Mouse (Mus musculus) brown adipose tissue, adult 24 weeks (tissue): ENCODE results near the gene Adamts4. TPM values are rescaled to one million over a fixed set of nuclear protein-coding genes. Genes with fewer than 3 reads are reported as not detected.

ENCODE experiments used
- H3K27ac ChIP-seq: fragments of 200-500 bp; replicated peaks from 2 replicates; pipeline ENCODE4 v1.5.1; 2012; ENCODE audit warnings: low read depth, mild to moderate bottlenecking, low read length
- H3K4me1 ChIP-seq: fragments of 200-500 bp; 2 replicates; pipeline ENCODE4 v1.6.1; 2012; ENCODE audit warnings: low read length, mixed read lengths; ENCODE audit not compliant: control insufficient read depth, insufficient read depth, insufficient read length
- H3K4me3 ChIP-seq: fragments of 200-500 bp; 2 replicates; pipeline ENCODE4 v1.5.1; 2012; ENCODE audit warnings: low read depth, mild to moderate bottlenecking, low read length, moderate library complexity; ENCODE audit not compliant: insufficient read depth
- polyA plus RNA-seq: library from polyadenylated mRNA; stranded (reverse); fragments of >200 nt; gene quantifications from 2 replicates; pipeline ENCODE4 v1.2.4, GENCODE M21; 2012; ENCODE audit not compliant: missing spikeins, insufficient read depth, insufficient read length

Adamts4 gene
- 0.50 and 1.2 TPM in 2 replicates for polyA plus RNA-seq

DNA sequence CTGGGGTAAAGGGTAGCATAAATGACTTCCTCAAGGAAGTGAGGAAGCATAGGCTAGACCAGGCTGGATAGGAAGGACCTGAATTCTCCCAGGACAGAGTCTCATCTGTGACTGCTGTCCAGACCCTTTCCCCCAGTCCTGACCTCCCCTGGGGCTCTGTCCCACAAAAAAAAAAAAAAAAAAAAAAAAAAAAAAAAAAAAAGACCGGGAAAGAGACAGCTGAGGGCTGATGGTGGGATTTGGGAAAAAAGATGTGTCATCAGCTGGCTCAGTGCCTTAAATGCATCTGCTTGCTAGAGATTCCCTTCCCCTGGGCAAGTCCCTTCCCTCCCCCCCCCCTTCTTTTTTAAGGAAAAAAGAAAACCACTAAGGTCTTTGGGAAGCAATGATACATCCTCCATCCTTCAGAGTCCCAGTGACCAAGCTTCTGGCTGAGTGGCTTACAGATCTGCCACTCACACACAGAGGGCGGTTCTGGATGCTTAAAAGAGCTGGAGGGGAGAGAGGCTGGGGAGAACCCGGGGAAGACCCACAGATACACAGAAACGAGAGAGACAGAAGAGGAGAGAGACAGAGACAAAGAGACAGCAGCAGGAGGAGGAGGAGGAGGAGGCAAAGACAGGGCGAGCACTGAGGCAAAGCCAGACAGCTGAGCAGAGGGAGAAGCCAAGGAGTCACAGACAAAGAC, at the start of gene Adamts4:
Adamts4 (plus strand) TSS at position 509 of the 688 bp plus-strand sequence.
- Histone ChIP-seq H3K4me3 (peak within 1 kb of the TSS; percentile 60), H3K4me1 (peaks cover 16% of the 10 kb centered on the region), H3K27ac (peak within 1 kb of the TSS; percentile 86)

DNA sequence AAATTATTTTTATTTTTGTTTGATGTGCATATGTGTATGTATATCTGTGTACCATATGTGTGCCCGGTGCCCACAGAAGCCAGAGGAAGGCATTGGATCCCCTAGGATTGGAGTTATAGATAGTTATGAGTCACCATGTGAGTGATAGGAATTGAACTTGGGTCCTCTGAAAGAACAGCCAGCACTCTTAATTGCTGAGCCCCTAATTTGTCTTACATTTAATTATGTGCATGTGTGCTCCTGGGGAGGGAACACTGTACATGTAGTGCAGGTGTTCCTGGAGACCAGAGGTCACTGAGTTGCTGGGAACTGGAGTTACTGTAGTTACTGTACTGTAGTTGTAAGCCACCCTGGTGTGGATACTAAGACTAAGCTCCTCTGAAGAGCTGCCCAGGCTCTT, 49.5 kb upstream of the Adamts4 start:
- Histone ChIP-seq H3K4me3 (no peak overlapping the region), H3K27ac (no peak overlapping the region), H3K4me1 (no peaks in the 10 kb centered on the region)

DNA sequence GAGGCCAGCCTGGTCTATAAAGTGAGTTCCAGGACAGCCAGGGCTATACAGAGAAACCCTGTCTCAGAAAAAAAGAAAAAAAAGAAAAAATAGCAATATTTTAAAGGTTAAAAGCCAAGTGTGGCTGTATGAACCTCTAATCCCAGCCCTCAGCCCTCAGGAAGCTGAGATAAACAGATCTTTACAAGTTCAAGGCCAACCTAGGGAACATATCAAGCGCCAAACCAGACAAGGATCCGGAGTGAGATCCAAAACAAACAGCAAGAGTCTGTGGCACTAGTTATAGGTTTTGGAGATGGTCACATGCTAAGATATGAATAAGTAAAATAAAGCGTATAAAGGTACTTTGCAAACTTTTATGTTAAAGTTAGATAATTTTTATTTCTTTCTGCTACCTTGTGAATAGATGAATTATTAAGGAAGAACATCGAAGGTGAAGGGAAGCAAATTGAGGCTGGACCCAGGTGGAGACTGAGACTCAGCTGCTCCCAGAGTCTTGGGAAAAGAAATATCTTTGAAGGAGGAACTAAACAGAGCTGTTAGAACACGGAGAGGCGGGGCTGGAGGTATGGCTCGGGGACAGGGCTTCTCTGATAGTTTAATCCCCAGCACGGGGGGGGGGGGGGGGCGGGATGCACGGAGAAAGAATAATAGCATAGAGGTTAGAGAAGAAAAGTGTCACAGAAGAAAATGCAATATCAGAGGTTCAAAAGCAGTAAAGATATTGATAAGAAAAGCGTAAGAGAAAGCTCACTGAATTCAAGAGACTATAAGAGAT, 46.6 kb upstream of the Adamts4 start:
- Histone ChIP-seq H3K27ac (no peak overlapping the region), H3K4me3 (no peak overlapping the region), H3K4me1 (no peaks in the 10 kb centered on the region)

DNA sequence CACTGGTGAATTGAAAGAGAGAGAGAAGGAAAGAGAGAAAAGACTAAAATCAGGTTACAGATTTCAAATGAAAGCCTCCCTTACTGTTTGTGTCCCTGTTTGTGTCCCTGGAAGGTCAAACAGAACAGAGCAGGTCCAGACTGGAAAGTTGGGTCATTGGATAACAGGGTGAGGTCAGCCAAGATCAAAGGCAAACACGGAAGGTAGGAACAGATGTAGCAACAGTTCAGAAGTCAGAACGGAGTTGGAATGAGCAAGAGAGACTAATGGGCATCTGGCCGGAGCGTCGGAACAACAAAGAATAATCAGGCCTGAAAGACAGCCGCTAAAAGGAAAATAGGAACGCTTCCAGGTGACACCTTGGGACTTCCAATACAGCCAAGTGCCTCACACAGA, 46.0 kb upstream of the Adamts4 start:
- no peak overlapping the region for H3K27ac ChIP-seq
- no peak overlapping the region for H3K4me3 ChIP-seq
- no peaks in the 10 kb centered on the region for H3K4me1 ChIP-seq

DNA sequence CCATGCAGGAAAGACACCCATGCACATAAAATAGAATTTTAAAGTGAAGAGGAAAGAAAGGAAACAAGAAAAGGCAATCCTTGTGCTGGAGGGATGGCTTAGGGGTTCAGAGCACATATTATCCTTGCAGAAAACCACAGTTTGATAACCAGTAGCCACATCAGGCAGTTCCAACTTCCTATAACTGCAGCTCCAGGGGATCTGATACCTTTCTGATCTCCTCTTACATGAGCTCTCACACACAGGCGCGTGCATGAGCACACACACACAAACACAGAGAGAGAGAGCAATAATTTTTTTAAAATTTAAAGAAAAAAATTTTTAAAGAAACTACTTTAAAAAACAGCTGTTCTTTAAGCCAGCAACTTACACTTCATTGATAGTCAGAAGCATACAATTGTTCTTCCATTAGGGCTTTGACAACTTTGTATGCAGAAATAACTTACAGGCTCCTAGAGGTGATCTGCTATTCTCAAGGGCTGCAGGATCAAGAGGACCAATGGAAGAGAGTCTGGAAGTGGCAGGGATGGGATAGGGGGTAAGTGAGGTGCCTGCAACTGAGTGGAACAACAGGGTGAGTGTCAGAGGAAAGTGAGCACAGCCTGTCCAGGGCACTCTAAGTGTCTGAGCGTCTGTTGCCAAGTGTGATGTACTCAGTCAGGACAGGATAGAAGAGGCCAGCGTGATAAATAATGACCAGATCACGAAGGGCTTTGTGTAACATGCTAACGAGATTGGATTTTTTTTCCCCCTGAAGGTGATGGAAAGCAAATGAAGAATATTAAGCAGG, 44.3 kb upstream of the Adamts4 start:
- Histone ChIP-seq H3K27ac (no peak overlapping the region), H3K4me1 (no peaks in the 10 kb centered on the region), H3K4me3 (no peak overlapping the region)

DNA sequence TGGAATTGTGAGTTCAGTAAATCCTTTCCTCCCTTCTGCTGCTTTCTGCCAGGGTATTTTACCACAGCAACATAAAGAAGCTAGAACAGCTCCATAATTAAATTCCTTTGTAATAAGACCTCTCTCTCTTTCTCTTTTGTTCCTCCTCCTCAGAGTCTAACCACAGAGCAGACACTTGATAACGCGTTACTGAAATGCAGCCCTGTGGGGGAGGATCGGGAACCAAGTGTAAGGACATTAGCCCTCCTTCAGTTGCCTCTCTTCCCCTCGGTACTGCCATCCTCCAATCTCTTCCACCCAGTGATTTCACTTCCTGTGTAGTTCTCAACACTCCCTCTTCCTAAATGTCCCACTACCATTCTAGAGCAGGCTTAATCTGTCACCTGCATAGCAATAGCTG, 40.8 kb upstream of the Adamts4 start:
- Histone ChIP-seq H3K4me1 (no peaks in the 10 kb centered on the region), H3K4me3 (no peak overlapping the region), H3K27ac (no peak overlapping the region)

DNA sequence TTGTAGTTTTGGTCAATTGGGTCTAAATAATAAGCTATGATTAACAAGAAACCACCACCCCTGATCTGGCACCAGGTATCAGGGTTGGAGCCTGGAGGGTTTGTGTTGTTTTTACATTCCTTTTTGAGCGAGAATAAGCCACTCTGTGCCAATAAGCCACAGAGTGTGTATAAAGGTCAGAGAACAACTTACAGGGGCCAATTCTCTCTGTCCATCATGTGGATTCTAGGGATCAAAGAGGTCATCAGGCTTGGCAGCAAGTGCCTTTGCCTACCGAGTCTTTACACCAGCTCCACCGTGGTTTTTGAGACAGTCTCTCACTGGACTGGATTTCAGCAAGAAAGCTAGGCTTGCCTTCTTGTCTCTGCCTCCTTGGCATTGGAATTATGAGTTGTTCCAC, 37.4 kb upstream of the Adamts4 start:
- Histone ChIP-seq H3K27ac (no peak overlapping the region), H3K4me3 (no peak overlapping the region), H3K4me1 (no peaks in the 10 kb centered on the region)

DNA sequence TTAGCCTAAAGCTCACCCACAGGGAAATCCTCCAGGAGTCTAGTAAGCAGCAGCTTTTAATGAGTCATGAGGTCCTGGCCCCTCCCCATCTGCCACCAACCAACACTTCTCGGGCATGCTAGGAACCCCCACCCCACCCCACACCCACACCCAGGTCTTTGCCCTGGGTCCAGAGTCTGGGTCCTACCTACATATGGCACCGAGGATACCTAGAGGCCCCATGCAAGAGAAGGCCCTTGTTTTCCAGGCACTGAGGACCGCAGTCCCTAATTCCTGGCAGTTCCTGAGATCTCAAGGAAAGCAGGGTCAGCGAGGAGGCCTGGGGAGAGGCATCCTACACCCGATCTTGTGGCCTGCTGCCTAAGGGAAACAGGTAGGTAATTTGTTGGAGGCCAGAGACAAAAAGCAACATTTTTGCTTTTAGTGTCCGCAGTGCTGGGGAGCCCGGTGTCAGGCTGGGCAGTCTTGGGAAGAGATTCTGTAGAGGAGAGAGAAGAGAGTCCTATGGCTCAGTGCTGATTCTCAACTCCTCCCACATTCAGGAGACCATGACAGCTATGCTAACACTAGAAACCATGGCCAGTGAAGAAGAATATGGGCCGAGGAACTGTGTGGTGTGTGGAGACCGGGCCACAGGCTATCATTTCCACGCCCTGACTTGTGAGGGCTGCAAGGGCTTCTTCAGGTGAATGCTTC, 36.3 kb upstream of the Adamts4 start, which contains the start of gene Nr1i3:
Nr1i3 (plus strand) TSS at position 170 of the 696 bp plus-strand sequence.
- Histone ChIP-seq H3K27ac (no peak within 1 kb of the TSS), H3K4me3 (no peak within 1 kb of the TSS), H3K4me1 (no peaks in the 10 kb centered on the region)

DNA sequence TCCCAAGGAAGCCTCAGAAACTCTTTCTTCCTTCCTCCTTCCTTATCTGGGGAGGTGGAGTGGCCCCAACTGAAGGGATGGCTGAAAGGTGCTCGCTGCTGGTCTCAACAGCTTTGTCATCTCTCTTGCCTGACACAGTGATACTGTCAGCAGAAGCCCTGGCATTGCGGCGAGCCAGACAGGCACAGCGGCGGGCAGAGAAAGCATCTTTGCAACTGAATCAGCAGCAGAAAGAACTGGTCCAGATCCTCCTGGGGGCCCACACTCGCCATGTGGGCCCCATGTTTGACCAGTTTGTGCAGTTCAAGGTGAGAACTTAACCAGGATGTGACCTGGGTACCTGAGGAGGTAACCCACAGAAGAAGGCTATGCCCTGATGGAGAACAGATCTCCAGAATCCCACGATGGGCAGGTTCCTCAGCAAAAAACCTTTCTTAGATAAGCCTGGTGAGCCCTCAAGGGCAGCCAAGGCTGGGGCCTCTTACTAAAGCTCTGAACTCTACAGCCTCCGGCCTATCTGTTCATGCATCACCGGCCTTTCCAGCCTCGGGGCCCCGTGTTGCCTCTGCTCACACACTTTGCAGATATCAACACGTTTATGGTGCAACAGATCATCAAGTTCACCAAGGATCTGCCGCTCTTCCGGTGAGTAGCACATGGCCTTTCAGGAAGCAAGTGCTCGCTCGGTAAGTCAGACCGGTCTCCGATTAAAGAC, 33.8 kb upstream of the Adamts4 start:
- no peak overlapping the region for H3K4me3 ChIP-seq
- H3K4me1 ChIP-seq, result no peaks in the 10 kb centered on the region
- no peak overlapping the region for H3K27ac ChIP-seq

DNA sequence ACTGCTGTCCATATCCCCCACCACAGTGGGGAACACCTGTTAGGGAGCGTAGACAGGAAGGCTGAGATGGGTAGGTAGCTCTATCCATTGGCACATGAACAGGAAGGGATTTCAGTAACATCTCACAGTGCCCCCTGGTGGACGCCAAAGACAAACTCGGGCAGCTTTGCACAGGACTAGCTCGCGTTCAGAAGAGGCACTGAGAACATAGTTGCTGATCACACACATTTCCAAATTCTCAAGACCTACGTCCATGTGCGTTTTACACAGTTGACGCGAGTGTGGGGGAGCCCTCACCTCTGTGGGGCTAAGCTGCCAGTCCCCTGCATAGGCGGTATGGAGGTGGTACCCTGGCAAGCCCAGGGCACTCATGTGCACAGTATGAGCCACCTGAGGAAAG, 29.4 kb upstream of the Adamts4 start:
- H3K27ac ChIP-seq, result no peak overlapping the region
- H3K4me3 ChIP-seq, result peak overlapping the region; percentile 76; the same call in 1 of the 2 replicates
- H3K4me1 ChIP-seq, result no peaks in the 10 kb centered on the region

DNA sequence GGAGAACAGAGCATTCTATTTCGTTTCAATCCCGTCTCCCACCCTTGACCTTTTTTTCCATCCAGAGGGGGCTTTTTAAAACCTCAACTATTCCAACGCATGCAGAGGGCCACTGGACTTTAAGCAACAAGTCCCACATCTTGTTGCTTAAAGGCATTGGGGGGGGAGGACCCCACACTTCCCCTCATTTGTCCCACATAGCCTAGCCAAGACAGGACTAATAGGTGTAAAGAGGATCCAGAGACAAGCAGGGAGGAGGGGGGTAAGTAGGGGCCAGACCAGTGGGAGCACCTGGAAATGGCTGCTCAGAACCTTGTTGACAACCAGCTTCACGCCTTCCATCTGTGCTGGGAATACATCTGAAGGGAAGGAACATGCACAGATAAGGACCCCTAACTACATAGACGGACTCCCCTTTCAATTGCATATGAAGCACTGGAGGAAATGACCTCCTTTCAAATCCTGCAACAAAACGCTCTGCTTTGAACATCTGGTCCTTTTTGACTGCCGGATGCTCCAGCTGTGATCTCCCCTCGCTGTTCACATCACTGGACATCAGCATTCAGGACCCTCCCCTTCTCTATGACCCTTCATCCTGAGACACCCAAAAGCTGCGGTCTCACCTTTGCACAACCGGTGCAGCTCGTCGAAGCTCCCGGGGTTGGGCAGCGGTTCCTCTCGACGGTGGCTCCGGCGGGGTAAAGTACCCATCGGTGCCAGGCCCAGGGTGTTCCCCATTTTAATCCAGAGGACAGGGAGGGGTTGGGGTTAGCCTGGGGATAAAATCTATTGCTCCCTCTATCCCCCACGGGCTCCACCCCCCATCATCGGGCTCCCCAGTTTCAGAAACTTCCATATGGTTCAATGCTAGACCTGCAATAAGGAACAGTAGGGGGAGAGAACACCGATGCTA, 28.7 kb upstream of the Adamts4 start:
- Histone ChIP-seq H3K4me3 (peak overlapping the region; percentile 76), H3K4me1 (no peaks in the 10 kb centered on the region), H3K27ac (peak overlapping the region; percentile 80)

DNA sequence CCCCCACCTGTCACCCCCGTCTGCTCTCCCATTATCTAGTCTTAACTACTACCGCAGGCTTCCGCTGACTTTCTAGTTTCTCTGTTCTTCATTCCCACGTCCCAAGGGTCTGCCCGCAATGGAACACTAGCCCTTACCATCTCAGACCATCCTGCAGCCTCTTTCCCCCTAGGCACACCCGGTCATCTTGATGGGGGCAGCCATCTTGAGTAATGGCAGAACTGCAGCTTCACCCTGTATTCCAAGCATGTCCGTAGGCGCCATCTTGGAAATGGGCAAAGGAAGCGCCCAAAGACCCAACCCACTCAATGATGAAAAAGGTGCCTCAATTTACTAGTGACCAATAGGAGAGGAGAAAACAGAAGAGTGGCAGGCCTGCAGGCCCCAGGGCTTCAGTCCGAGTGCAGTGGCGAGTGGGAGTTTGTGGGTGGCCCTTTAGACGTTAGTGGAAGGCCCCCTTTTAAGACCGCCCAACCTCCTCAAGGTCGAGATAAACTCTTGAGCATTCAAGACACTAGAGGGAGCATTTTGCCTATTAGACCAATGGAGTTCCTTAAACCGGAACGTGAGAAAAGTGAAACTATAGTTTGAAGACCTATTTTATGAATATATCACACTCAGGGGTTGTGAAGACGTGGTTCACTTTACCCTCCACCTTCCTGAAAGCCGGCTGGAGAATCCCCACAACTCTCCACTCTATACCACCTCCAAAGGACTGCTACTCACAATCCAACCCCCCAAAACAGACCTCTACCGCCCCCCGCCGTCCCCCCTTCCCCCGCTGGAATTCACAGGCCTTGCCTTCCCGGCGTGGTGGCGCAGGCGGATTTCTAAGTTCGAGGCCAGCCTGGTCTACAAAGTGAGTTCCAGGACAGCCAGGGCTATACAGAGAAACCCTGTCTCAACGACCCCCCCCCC, 27.7 kb upstream of the Adamts4 start, which contains the start of gene Tomm40l:
Tomm40l (minus strand) TSS at position 277 of the 918 bp plus-strand sequence.
- peak within 1 kb of the TSS; percentile 76 for H3K4me3 ChIP-seq
- H3K27ac ChIP-seq, result peak within 1 kb of the TSS; percentile 82

More for the DNA sequence above, 27.7 kb upstream of the Adamts4 start, which contains the start of gene Tomm40l:
- H3K4me1 ChIP-seq, result no peaks in the 10 kb centered on the region
